Mouse (Mus musculus): Measurements from ENCODE around the gene Slc4a4.
A peak's percentile ranks its signal among the peaks of the same experiment; 100 is the strongest.

The Slc4a4 gene

DNA sequence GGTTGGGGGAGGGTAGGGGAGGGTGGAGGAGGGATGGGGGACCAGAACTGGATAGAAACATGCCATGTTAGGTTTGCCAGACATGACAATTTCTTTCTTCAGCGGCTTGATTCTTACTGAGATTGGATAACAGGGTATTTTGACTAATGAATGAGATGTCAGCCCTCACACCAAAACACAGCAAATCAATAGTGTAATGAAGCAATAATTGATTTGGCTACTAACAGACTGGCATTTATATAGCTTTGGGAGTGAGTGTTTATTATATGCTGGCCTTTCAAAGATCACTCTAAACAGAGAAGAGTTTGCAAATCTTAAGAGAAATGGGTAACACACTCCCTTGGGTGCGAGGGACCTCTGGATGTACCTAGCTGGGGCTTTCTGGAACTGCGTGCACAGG lies 30.6 kb downstream of the Slc4a4 start:
- DNase-seq (ENCODE audit: low spot score), result no peak

- DNase-seq (ENCODE audit: low spot score), result no peak
Measured at GRCm38 (mm10) chr5:88917630-88918029, 31.0 kb downstream of the Slc4a4 start.

- no peak for DNase-seq (ENCODE audit: low spot score)
Measured at GRCm38 (mm10) chr5:88918538-88918937, 31.9 kb downstream of the Slc4a4 start.

GRCm38 (mm10) chr5:88925576-88925975 lies 39.0 kb downstream of the Slc4a4 start:
- DNase-seq (ENCODE audit: low spot score), result no peak

DNA sequence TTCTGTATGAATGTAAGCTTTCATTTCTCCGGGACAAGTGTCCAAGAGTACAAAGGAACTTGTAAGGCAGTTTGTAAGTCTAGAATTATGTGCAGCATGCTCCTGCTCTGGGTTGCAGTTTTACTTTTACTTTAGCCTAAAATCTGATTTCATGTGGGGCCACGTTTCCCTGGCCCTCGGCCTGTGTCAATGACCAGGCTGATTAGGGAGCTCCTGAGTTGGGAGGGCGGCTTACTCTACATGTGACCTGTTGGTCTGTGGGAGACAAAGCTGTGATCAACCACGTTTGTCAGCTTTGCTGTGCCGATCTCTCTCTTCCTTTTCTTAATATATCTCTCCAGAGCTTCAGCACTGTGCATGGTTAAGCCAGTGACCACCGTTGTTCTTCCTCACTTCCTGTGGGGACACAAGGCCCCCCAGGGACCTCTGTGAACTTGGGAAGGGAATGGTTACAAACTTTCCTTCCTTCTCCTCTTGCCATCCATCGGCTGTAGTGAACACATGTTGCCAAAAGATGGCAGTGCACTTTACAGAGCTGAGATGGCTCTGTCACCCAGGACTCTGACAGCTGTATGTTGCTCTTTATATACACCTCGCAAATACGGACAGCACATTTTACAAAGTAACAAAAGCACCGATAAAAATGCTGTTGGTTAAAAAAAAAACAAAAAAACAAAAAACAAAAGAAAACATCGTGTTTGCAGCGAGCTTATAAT lies 41.7 kb downstream of the Slc4a4 start:
- no peak for DNase-seq (ENCODE audit: low spot score)

DNA sequence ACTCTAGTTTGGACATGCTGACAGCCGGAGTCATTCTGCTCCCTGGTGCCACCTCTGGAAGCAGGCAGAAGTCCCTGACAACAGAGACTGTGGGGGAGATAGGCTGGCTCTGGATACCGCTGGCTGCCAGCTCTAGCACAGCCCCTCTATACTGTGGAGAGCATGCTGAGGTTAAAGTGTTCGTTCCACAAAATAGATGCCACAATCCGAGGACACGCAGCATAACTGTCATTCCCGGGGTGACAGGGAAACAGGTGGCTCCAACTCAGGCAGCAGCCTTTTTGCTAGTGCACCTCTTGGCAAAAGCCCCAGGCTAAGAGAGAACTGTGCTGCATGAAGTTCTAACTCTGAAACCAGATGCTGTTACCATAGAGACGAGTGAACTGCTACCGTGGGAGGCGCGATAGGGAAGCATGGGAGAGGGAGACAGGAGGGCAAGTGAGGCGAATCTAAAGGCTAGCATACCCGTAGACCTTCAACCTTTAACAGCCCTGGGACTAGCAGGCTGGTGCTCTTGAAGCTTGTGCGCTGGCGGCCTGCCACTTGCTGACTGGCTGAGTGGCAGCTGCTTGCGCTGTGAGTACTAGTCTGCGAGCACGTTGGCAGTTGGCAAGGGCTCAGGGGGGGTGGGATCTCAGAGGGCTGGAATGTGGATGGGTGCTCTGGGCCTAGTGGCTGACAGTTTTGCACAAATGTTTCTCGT lies 42.9 kb downstream of the Slc4a4 start:
- DNase-seq (ENCODE audit: low spot score), result peak; percentile 26

GRCm38 (mm10) chr5:88930129-88930528 lies 43.5 kb downstream of the Slc4a4 start:
- DNase-seq (ENCODE audit: low spot score), result no peak

DNA sequence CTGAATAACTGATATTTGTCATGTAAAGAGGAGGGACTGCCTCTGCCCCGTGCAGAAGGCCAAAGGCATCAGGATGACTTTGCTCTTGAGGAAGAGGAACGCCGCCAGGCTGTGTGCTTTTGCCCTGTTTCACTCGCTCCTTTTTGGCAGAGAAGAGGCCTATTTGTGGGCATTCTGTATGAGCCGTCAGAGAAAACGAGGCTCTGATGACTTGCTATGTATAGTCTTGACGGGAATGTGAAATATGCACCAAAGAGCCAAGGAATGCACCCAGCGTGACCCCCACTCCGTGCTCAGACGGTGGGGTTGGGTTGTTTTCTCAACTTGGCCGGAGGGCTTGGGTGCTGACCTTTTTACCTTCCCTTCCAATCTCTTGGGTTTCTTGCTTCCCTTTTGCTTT lies 44.0 kb downstream of the Slc4a4 start:
- DNase-seq (ENCODE audit: low spot score), result no peak

- DNase-seq (ENCODE audit: low spot score), result no peak
Measured at GRCm38 (mm10) chr5:88931176-88931575, 44.6 kb downstream of the Slc4a4 start.

GRCm38 (mm10) chr5:88933454-88933853 lies 46.8 kb downstream of the Slc4a4 start:
- no peak for DNase-seq (ENCODE audit: low spot score)

GRCm38 (mm10) chr5:88933946-88934345 lies 47.3 kb downstream of the Slc4a4 start:
- no peak for DNase-seq (ENCODE audit: low spot score)

DNA sequence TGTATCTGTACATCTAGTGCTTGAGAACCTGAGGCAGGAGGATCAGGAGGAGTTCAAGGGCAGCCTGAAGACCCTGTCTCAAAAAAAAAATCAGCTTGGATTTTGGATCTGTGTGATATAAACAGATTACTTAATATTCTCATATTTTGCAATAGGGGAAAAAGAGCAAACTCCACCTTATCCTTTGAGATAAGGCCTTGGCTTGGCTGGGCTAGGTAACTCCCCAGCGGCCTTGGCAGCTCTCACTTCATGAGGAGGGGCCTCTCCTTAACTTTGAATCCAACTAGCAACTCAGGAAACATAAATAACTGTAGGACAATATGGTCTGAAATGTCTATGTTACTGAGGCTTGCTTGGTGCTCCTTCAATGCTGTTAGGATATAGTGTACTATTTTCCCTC lies 51.6 kb downstream of the Slc4a4 start:
- DNase-seq (ENCODE audit: low spot score), result no peak

GRCm38 (mm10) chr5:88939151-88939550 lies 52.5 kb downstream of the Slc4a4 start:
- no peak for DNase-seq (ENCODE audit: low spot score)

DNA sequence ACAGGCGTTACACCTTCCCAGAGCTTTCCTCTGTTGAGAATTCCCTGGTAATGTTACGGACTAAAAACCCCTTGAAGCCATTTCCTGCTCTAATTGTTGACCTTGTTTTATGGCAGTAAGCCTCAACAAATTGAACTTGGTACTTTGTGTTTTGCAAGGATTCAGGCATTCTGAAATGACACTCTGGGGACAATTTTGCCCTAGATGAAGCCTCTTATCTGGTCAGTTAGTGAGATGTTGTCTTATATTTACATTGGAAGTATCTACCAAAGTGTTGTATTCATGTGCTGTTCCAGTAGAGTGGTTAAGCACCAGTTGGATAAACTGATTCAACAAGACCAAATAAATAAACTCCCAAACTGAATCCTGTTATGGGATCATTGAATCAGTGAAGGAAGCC lies 53.2 kb downstream of the Slc4a4 start:
- DNase-seq (ENCODE audit: low spot score), result no peak

DNA sequence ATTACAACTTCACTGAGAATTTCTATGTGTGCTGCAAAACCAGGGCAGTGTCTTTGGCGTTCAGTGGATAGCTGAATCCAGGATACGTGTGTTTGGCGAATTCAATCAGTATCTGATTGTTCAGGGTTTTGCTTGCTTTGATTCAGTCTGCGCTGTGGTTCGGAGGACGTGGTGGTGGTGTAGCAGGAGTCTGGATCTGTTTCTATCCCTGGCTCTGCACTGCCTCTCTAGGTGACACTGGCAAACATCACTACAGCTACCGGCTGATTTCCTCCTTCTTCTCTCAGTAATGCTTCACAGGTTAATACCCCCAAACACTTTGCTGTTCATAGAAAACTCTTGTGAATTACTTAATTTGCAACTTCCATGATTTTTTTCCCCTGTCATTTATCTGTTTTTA lies 55.3 kb downstream of the Slc4a4 start:
- no peak for DNase-seq (ENCODE audit: low spot score)

GRCm38 (mm10) chr5:88945661-88946339 lies 59.2 kb downstream of the Slc4a4 start:
- no peak for DNase-seq (ENCODE audit: low spot score)

- no peak for DNase-seq (ENCODE audit: low spot score)
Measured at GRCm38 (mm10) chr5:88950337-88950736, 63.7 kb downstream of the Slc4a4 start.

DNA sequence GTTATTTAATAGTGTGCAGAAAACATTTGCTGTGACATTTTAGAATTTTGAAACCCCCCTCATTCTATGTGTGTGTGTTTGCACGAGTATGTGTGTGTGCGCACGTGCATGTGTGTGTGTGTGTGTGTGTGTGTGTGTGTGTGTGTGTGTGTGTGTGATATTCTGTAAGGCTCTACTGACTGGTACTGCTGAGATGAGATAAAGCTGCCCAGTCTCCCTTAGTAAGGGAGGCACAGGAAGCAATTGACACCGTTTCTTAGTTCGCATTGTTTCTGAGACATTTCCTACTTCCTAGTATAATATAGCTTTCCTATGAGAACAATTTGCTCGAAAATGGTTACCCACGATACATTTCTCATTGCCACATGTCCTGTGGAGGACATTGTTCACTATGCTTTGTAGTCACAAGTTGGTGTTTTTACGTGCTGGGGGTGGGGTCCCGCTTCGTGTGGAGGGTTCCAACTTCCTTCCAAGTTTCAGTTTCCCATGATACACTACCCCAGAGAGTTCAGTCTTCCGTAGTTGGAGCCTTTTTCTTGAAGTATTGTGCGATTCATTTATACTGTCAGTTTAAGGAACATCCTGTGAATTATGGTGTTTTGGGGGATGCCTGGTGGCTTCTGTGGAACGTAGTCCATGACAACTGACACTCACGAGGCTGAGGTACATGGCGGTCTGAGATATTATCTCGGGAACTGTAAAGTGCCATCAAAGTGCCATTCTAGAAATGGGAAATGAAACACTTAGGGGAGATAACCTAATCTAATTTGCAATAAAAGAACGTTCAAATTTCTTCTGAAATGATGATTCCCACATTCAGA lies 66.3 kb downstream of the Slc4a4 start:
- no peak for DNase-seq (ENCODE audit: low spot score)

DNA sequence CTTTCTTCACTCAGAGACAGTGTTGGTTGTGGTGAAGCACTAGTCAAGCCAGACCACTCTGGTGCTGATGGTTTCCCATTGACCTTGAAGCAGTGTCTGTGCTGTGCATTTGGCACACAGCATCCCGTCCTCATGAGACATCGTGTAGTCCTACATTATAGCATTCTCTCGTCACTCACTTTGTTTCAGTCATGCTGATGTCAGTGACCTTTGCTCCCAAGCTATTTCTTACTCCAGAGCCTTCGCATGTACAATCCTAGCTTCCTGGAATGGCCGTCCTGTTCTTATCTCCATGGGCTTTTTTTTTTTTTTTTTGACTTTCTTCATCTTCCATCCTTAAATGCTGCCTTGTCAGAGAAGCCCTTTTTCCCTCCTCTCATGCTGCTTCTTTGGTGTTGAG lies 71.1 kb downstream of the Slc4a4 start:
- no peak for DNase-seq (ENCODE audit: low spot score)

DNA sequence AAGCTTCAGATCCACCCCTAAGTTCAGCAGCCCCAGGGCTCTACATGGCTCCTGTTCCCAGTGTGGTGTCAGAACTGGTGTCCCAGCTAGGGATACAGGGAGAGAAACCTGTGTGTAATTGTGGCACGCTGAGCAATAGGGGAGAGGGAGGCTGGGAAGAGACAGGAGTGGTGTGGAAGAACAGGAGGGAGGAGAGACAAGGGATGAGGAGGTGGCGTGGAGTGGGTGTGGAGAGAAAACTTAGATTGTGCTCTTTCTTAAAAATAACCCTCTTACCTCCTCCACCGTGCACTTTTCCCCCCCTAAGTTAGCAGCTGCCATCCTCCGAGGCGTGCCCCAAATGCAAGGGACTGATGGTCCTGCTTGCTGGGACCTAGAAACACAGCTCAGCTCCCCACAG lies 72.3 kb downstream of the Slc4a4 start:
- DNase-seq (ENCODE audit: low spot score), result no peak

DNA sequence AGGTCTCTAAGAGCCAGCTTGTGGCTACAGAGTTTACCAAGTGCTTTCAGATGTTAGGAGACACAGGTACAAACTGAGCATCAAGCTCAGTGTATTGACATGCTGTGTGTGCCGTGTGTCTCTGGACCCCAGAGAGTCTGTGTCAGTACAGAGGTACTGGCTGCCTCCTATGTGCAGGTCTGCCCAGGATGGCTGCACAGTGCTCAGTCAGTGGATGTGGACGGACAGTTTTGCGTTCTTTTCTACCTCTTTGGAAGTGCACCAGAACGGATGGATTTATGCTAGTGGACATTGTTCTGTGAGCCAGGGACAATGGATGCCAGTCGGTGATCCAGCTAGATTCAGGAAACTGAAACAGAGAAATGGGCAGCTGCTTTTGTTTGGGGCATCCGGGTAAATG lies 72.8 kb downstream of the Slc4a4 start:
- no peak for DNase-seq (ENCODE audit: low spot score)

DNA sequence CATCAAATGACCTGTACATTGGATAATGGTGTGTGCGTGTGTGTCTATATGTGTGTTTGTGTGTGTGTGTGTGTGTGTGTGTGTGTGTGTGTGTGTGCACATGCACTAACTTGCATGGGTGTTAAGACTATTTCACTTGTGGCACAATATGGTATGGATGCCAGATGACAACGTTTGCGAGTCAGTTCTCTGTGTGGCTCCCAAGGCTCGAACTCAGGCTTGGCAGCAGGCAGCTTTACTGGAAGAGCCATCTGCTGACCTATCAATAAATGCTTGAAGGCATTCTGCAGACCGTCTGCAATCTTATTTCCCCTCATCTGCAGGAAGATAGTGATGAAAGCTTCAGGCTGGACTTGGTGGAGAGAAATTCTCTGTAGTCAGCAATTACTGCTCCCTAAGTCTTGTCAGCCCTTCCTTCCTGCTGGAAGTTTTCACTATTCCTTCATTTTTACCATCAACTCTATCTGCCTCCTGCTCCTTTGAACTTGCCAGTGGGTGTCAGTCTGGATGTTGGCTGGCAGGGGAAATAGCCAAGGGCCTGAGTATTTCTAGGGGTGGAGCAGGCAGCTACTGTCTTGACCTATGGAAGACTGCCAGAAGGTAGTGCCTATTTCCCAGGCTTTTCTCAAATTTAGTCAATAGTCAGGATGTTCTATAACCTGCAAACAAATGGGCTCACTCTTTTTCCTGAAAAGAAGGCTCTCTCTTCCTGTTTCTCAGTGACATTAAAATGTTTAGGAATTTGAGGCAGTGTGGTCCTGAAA lies 73.9 kb downstream of the Slc4a4 start:
- DNase-seq (ENCODE audit: low spot score), result no peak

Measured in ovary, postnatal 10 days (tissue).